Mouse (Mus musculus) embryo, embryonic 11.5 days (tissue): ENCODE results near the gene Gm3500.
"Not testable (repeated sequence)": the region's sequence is repeated elsewhere in the genome, so short reads cannot be mapped to it uniquely, and the experiment has no call there.

Experiments
- DNase-seq: peaks from one replicate; pipeline ENCODE4 v3.0.0-alpha.2; 2012; ENCODE audit warnings: low read depth, low spot score

The Gm3500 gene

DNA sequence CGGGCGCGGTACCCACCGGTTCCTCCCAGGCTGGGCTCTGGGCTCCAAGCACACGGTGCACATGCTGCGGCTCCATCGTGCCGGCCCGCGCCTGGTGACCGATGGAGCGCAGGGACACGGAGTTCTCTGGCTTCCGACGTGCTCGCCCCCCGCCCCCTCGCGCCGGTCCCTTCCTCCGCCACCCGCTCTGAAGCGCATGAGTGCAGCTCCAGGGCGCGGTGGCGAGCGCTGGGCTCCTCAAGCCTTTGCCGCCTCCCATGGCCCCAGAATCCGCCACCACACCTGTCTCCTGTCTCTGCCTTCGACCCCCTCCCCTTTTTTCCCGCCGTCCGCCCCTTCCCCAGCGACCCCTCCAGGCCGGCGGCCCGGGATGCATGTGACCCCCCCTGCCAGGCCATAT, at the start of gene Gm3500:
Gm3500 (minus strand) TSS at position 101 of the 400 bp plus-strand sequence.
- DNase-seq: not testable (repeated sequence)

DNA sequence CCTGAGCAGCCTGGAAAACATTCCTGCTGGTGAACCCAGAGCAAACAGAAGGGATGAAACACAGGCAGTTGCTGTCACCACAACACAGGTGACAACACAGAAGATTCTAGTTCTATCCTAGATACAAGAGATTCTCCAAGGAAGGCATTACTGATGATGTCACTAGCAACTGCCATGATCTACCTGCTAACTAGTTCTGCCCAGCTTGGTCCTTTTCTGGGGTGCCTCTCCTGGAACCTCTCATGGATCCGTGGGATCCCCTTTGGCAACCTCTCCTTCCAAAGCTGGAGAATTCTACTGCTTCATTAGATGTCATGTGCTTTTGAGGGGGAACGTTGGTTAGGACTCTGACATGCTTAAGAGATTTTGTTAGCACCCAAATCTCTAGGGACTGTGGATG, 54.0 kb downstream of the Gm3500 start, which contains the start of gene Gm3542:
Gm3542 (minus strand) TSS at position 101 of the 400 bp plus-strand sequence.
- DNase-seq: not testable (repeated sequence)
